Mouse (Mus musculus): ENCODE data around the gene Vmn1r179. TPM values are rescaled to one million over a fixed set of nuclear protein-coding genes. Genes with fewer than 3 reads are reported as not detected.
"Not testable (repeated sequence)": the region's sequence is repeated elsewhere in the genome, so short reads cannot be mapped to it uniquely, and the experiment has no call there.

Gene Vmn1r179
- not detected for total RNA-seq (2022)

DNA sequence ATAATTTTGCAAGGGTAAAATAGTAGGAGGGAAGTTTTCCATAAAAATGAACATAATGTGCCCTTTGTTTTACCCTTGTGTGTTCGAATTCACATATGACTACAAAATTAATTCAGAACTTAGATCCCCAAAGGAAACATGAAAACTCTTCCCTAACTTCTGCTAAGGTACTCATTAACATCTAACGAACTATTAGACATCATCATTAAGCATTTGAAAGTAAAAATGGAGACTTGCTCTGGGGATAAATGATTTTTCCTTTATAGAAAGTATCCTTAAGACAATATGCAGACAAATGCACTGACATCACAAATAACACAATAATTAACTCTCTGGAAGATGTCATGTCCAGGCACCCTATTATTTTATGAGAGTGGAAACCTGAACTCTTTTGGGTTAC is at the start of gene Vmn1r179:
TSS of gene Vmn1r179 (plus strand) at position 301 of the 400 bp plus-strand sequence.
- no peak for DNase-seq (ENCODE audit: low spot score in 2 of 2)

DNA sequence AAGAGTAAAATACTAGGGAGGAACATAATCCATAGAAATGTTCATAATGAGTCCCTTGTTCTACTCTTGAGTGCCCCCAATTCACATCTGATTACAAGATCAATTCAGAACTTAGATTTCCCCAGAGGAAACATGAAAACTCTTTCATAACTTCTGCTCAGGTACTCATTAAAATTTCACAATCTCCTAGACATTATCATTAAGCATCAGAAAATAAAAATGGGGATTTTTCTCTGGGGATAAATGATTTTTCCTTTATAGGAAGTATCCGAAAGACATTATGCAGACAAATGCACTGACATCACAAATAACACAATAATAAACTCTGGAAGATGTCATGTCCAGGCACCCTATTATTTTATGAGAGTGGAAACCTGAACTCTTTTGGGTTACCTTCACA is 35.1 kb upstream of the Vmn1r179 start, which contains the start of gene Vmn1r178:
TSS of gene Vmn1r178 (plus strand) at position 301 of the 400 bp plus-strand sequence.
- DNase-seq (ENCODE audit: low spot score in 2 of 2): no peak

DNA sequence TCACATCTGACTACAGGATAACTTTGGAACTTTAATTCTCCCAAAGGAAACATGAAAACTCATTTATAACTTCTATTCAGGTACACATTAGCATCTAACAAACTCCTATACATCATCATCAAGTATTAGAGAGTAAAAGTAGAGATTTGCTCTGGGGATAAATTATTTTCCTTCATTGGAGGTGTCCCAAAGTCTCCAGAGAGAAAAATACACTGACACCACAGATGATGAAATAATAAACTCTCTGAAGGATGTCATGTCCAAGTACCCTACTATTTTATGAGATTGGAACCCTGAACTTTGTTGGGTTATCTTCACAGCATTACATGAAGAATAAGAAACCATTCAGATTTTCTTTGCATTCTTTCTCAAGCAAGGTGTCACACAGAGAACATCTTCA is 23.6 kb downstream of the Vmn1r179 start, which contains the start of gene Vmn1r180:
TSS of gene Vmn1r180 (plus strand) at position 301 of the 400 bp plus-strand sequence.
- DNase-seq (ENCODE audit: low spot score in 2 of 2): no peak

DNA sequence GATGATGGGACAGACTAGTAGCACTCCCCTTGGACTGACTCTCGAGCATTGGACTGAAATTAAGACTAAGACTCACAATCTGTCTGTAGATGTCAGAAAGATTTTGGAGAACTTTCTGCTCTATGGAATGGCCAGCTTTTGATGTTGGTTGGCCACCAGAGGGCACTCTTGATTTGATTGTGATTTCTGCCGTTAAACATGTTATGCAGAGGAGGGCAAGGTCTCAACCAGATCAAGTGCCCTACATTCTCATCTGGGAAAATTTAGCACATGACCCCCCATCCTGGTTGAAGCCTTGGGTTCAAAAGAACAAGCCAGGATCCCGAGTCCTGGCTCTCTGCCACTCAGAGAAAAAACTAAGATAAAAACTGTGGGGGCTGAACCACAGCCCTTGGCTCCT is 41.3 kb downstream of the Vmn1r179 start:
- DNase-seq (ENCODE audit: low spot score in 2 of 2): peak in 1 of 2 experiments; percentile 16

DNA sequence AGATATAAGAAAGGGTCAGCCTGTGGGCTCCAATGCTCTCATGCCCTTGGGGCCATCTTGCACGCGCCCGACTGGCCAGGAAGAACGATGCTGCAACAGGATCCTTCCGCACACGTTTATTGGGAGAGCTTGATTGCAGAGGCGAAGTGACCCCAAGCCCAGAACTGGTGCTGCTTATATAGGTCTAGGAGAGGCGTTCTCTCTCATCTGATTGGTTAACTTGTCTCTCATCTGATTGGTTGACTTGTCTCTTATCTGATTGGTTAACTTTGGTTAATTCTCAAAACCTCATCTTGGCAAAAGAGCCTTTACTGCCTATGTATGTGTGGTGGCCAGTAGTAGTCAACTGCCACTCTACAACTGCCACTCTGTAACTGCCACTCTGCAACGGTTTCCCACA is 47.5 kb downstream of the Vmn1r179 start, which contains the start of gene Vmn1r181:
TSS of gene Vmn1r181 (plus strand) at position 301 of the 400 bp plus-strand sequence.
- not testable (repeated sequence) for DNase-seq (ENCODE audit: low spot score in 2 of 2)

Other genes starting within 250 kb of the Vmn1r179 start
- not detected for gene Vmn1r173, start 226.3 kb upstream of the Vmn1r179 start, total RNA-seq (2022)
- not detected for gene Vmn1r174, start 174.7 kb upstream of the Vmn1r179 start, total RNA-seq (2022)
- gene Vmn1r175, start 116.3 kb upstream of the Vmn1r179 start, total RNA-seq (2022): not detected
- gene Vmn1r176, start 89.6 kb upstream of the Vmn1r179 start, total RNA-seq (2022): not detected
- gene Vmn1r177, start 60.5 kb upstream of the Vmn1r179 start, total RNA-seq (2022): not detected
- gene Vmn1r178, start 35.0 kb upstream of the Vmn1r179 start, total RNA-seq (2022): not detected
- gene Vmn1r180, start 23.7 kb downstream of the Vmn1r179 start, total RNA-seq (2022): not detected
- gene Vmn1r181, start 47.6 kb downstream of the Vmn1r179 start, total RNA-seq (2022): not detected
- not detected for gene V1rd19, start 74.7 kb downstream of the Vmn1r179 start, total RNA-seq (2022)
- under 1 TPM in 1 of 4 experiments, not detected in 3; 0.04 TPM for gene Vmn1r183, start 126.3 kb downstream of the Vmn1r179 start, total RNA-seq (2022)
- 10 to 100 TPM; 36.0 to 49.5 (median 40.8) TPM for gene Zfp180, start 154.9 kb downstream of the Vmn1r179 start, total RNA-seq (2022)
- gene Zfp112, start 185.3 kb downstream of the Vmn1r179 start, total RNA-seq (2022): 10 to 100 TPM; 11.2 to 14.3 (median 12.5) TPM
- gene Zfp235, start 207.2 kb downstream of the Vmn1r179 start, total RNA-seq (2022): 10 to 100 TPM; 20.9 to 25.6 (median 21.8) TPM
- gene Zfp114, start 248.1 kb downstream of the Vmn1r179 start, total RNA-seq (2022): 1 to 10 TPM; 2.9 to 4.6 (median 4.0) TPM

Measured in layer of hippocampus, adult 8-10 months (tissue).